8 mouse cellular contexts compared by ENCODE assay signal in genomic region chr11:95039766-95040165, GRCm38 (mm10). TPM values are rescaled to one million over a fixed set of nuclear protein-coding genes. Genes with fewer than 3 reads are reported as not detected.
DNase-seq lines count a peak whose midpoint lies in the region; ATAC-seq lines count a peak whose summit lies in the region.

No protein-coding gene starts in this region.

- peak overlapping the region; percentile 84 for H3K27ac ChIP-seq in heart, embryonic 13.5 days (replicated peaks)
- H3K27ac ChIP-seq in hindbrain, embryonic 12.5 days: no peak overlapping the region
- H3K27ac ChIP-seq in liver, embryonic 11.5 days (ENCODE audit: low read depth, low read length): no peak overlapping the region

- DNase-seq in heart, adult 8-10 months (ENCODE audit: low spot score): no peak
- DNase-seq in cerebellum, adult 11-12 months: peak; percentile 87
- no peak for DNase-seq in liver, embryonic 11.5 days (ENCODE audit: low spot score)
- no peak for DNase-seq in urinary bladder, adult 18-20 months (ENCODE audit: low spot score in 2 of 2)
- no peak for DNase-seq in embryo, embryonic 10.5 days (ENCODE audit: low spot score)
- DNase-seq in adrenal gland, postnatal 4 days (ENCODE audit: low spot score in 2 of 2): no peak

- ATAC-seq in heart, embryonic 13.5 days (ENCODE audit: extremely low read depth, insufficient number of reproducible peaks, low FRiP score, low TSS enrichment): no peak
- no peak for ATAC-seq in hindbrain, embryonic 12.5 days (ENCODE audit: low FRiP score)
- no peak for ATAC-seq in liver, embryonic 11.5 days (replicated peaks; ENCODE audit: low FRiP score)

- peak overlapping the region; percentile 73 for H3K4me3 ChIP-seq in heart, embryonic 13.5 days
- H3K4me3 ChIP-seq in hindbrain, embryonic 12.5 days: no peak overlapping the region
- no peak overlapping the region for H3K4me3 ChIP-seq in liver, embryonic 11.5 days (ENCODE audit: low read depth, low read length)

- H3K36me3 ChIP-seq in heart, embryonic 13.5 days: peaks cover 53% of the 10 kb centered on the region
- 0 out of 2 replicates have a peak, but pooled peaks cover 4% of the 10 kb centered on the region for H3K36me3 ChIP-seq in hindbrain, embryonic 12.5 days
- no peaks in the 10 kb centered on the region for H3K36me3 ChIP-seq in liver, embryonic 11.5 days (ENCODE audit: control insufficient read depth, insufficient read depth, low read length)

- no peaks in the 10 kb centered on the region for H3K9me3 ChIP-seq in heart, embryonic 13.5 days
- H3K9me3 ChIP-seq in hindbrain, embryonic 12.5 days (replicated peaks): no peaks in the 10 kb centered on the region
- no peaks in the 10 kb centered on the region for H3K9me3 ChIP-seq in liver, embryonic 11.5 days (ENCODE audit: control insufficient read depth, low read length)

- WGBS in heart, embryonic 13.5 days: 81% methylated on average over 4 of the region's 4 CpGs
- 83% methylated on average over 4 of the region's 4 CpGs for WGBS in hindbrain, embryonic 12.5 days
- WGBS in liver, embryonic 11.5 days: 81% methylated on average over 4 of the region's 4 CpGs

- H3K27me3 ChIP-seq in heart, embryonic 13.5 days (replicated peaks): peaks cover 10% of the 10 kb centered on the region; the same call in 1 of the 2 replicates
- peaks cover 9% of the 10 kb centered on the region; the same call in 1 of the 2 replicates for H3K27me3 ChIP-seq in hindbrain, embryonic 12.5 days
- H3K27me3 ChIP-seq in liver, embryonic 11.5 days (replicated peaks; ENCODE audit: control insufficient read depth, insufficient read depth, low read length): peaks cover 3% of the 10 kb centered on the region; the same call in 1 of the 2 replicates

- H3K4me2 ChIP-seq in heart, embryonic 13.5 days: peak overlapping the region; percentile 74
- peak overlapping the region; percentile 91 for H3K4me2 ChIP-seq in hindbrain, embryonic 12.5 days (replicated peaks)
- peak overlapping the region; percentile 91 for H3K4me2 ChIP-seq in liver, embryonic 11.5 days

- H3K4me1 ChIP-seq in heart, embryonic 13.5 days: peaks cover 22% of the 10 kb centered on the region
- H3K4me1 ChIP-seq in hindbrain, embryonic 12.5 days: peaks cover 20% of the 10 kb centered on the region
- peaks cover 14% of the 10 kb centered on the region for H3K4me1 ChIP-seq in liver, embryonic 11.5 days (replicated peaks; ENCODE audit: control insufficient read depth, insufficient read depth, low read length)

- H3K9ac ChIP-seq in heart, embryonic 13.5 days: peak overlapping the region; percentile 90
- H3K9ac ChIP-seq in hindbrain, embryonic 12.5 days: no peak overlapping the region
- H3K9ac ChIP-seq in liver, embryonic 11.5 days (ENCODE audit: low read depth, low read length): no peak overlapping the region

RNA-seq across cellular contexts. Expression of gene Pdk2, which starts 1.4 kb away (rescaled TPM):
- polyA plus RNA-seq in heart, embryonic 13.5 days (2015; fragmentation: Nextera tagmentation; extraction: Ambion mirVana): 77.9 and 81.1 TPM in 2 replicates
- 100 to 1,000 TPM; 469 to 545 (median 504) TPM for total RNA-seq in heart, adult 8-10 months (2022)
- polyA plus RNA-seq in hindbrain, embryonic 12.5 days (2016; fragmentation: Nextera tagmentation; extraction: Ambion mirVana): 22.5 and 25.6 TPM in 2 replicates
- 14.9 and 15.2 TPM in 2 replicates for polyA plus RNA-seq in liver, embryonic 11.5 days (2014; fragmentation: Nextera tagmentation; extraction: Ambion mirVana)
- total RNA-seq in adrenal gland, postnatal 4 days (2021): 10 to 100 TPM; 59.8 to 69.3 TPM

RNA-seq across cellular contexts. Expression of gene Samd14, which starts 30.1 kb away (rescaled TPM):
- 11.6 and 11.7 TPM in 2 replicates for polyA plus RNA-seq in heart, embryonic 13.5 days (2015; fragmentation: Nextera tagmentation; extraction: Ambion mirVana)
- 1 to 10 TPM in 2 of 4 experiments, under 1 TPM in 2; 0.72 to 1.1 (median 0.96) TPM for total RNA-seq in heart, adult 8-10 months (2022)
- polyA plus RNA-seq in hindbrain, embryonic 12.5 days (2016; fragmentation: Nextera tagmentation; extraction: Ambion mirVana): 94.6 and 106 TPM in 2 replicates
- polyA plus RNA-seq in liver, embryonic 11.5 days (2014; fragmentation: Nextera tagmentation; extraction: Ambion mirVana): 55.8 and 57.8 TPM in 2 replicates
- total RNA-seq in adrenal gland, postnatal 4 days (2021): 10 to 100 TPM; 16.2 to 22.5 TPM

RNA-seq across cellular contexts. Expression of gene Itga3, which starts 36.8 kb away (rescaled TPM):
- 10.2 and 12.2 TPM in 2 replicates for polyA plus RNA-seq in heart, embryonic 13.5 days (2015; fragmentation: Nextera tagmentation; extraction: Ambion mirVana)
- total RNA-seq in heart, adult 8-10 months (2022): 10 to 100 TPM in 1 of 4 experiments, 1 to 10 TPM in 3; 9.1 to 10.3 (median 9.8) TPM
- 8.0 and 9.0 TPM in 2 replicates for polyA plus RNA-seq in hindbrain, embryonic 12.5 days (2016; fragmentation: Nextera tagmentation; extraction: Ambion mirVana)
- polyA plus RNA-seq in liver, embryonic 11.5 days (2014; fragmentation: Nextera tagmentation; extraction: Ambion mirVana): 4.0 and 4.6 TPM in 2 replicates
- 10 to 100 TPM; 28.9 to 37.0 TPM for total RNA-seq in adrenal gland, postnatal 4 days (2021)

RNA-seq across cellular contexts. Expression of gene Ppp1r9b, which starts 48.9 kb away (rescaled TPM):
- 6.5 and 6.8 TPM in 2 replicates for polyA plus RNA-seq in heart, embryonic 13.5 days (2015; fragmentation: Nextera tagmentation; extraction: Ambion mirVana)
- 10 to 100 TPM; 43.9 to 47.4 (median 45.6) TPM for total RNA-seq in heart, adult 8-10 months (2022)
- polyA plus RNA-seq in hindbrain, embryonic 12.5 days (2016; fragmentation: Nextera tagmentation; extraction: Ambion mirVana): 16.8 and 18.5 TPM in 2 replicates
- polyA plus RNA-seq in liver, embryonic 11.5 days (2014; fragmentation: Nextera tagmentation; extraction: Ambion mirVana): 21.9 and 27.9 TPM in 2 replicates
- 100 to 1,000 TPM; 108 to 113 TPM for total RNA-seq in adrenal gland, postnatal 4 days (2021)
